Mouse (Mus musculus): ENCODE data around the gene Gm10153. TPM values are rescaled to one million over a fixed set of nuclear protein-coding genes. Genes with fewer than 3 reads are reported as not detected.
"Not testable (repeated sequence)": the region's sequence is repeated elsewhere in the genome, so short reads cannot be mapped to it uniquely, and the experiment has no call there.

The Gm10153 gene
- polyA plus RNA-seq, 1 experiment, result not detected

DNA sequence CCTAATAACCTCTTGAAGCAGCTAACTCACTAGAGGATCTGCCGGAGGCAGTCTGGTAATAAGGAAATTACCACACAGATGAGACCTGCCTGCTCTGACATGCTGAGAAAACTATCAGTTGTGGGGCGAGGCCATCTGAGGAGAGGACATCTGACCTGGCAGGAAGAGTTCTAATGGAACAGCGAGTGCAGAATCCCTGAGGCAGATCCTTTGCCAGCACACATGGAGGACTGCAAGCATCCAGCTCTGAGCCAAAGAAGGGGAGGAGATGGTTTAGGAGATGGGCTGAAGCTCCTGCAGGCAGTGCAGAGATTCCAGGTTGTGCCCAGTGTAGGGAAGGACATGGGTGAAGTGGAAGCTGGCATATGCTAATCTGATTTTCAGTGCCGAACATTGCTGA lies 38.0 kb downstream of the Gm10153 start:
- no peaks in the 10 kb centered on the region for H3K4me1 ChIP-seq (ENCODE audit: control insufficient read depth, insufficient read depth, low read length)
- no peak overlapping the region for H3K4me3 ChIP-seq (ENCODE audit: low read depth, low read length)
- H3K9me3 ChIP-seq (replicated peaks; ENCODE audit: control insufficient read depth, insufficient read depth, low read length, poor library complexity, severe bottlenecking), result no peaks in the 10 kb centered on the region
- no peak for TF ChIP-seq CTCF (IDR thresholded peaks at IDR 0.05; ENCODE audit: low read depth, low read length)
- no peak for TF ChIP-seq POLR2A (IDR thresholded peaks at IDR 0.05; ENCODE audit: insufficient read depth, low read length)
- TF ChIP-seq EP300 (IDR thresholded peaks at IDR 0.05; ENCODE audit: insufficient read depth, low read depth, low read length), result no peak
- no peaks in the 10 kb centered on the region for H3K36me3 ChIP-seq (ENCODE audit: control insufficient read depth, insufficient read depth, low read length, poor library complexity, severe bottlenecking)
- H3K27ac ChIP-seq (ENCODE audit: insufficient read depth, low read length), result no peak overlapping the region
- no peaks in the 10 kb centered on the region; the same call in 1 of the 2 replicates for H3K27me3 ChIP-seq (ENCODE audit: control insufficient read depth, insufficient read depth, low read length, poor library complexity, severe bottlenecking)
- no peak overlapping the region for H3K9ac ChIP-seq (ENCODE audit: low read depth, poor library complexity, severe bottlenecking)

- Histone ChIP-seq H3K4me3 (ENCODE audit: low read depth, low read length) (no peak overlapping the region), H3K27me3 (ENCODE audit: control insufficient read depth, insufficient read depth, low read length, poor library complexity, severe bottlenecking) (no peaks in the 10 kb centered on the region; the same call in 1 of the 2 replicates), H3K4me1 (ENCODE audit: control insufficient read depth, insufficient read depth, low read length) (no peaks in the 10 kb centered on the region), H3K27ac (ENCODE audit: insufficient read depth, low read length) (no peak overlapping the region), H3K36me3 (ENCODE audit: control insufficient read depth, insufficient read depth, low read length, poor library complexity, severe bottlenecking) (no peaks in the 10 kb centered on the region), H3K9ac (ENCODE audit: low read depth, poor library complexity, severe bottlenecking) (no peak overlapping the region), H3K9me3 (replicated peaks; ENCODE audit: control insufficient read depth, insufficient read depth, low read length, poor library complexity, severe bottlenecking) (no peaks in the 10 kb centered on the region)
- TF ChIP-seq EP300 (IDR thresholded peaks at IDR 0.05; ENCODE audit: insufficient read depth, low read depth, low read length) (no peak), CTCF (IDR thresholded peaks at IDR 0.05; ENCODE audit: low read depth, low read length) (no peak), POLR2A (IDR thresholded peaks at IDR 0.05; ENCODE audit: insufficient read depth, low read length) (no peak)
These were observed 41.6 kb downstream of the Gm10153 start for GRCm38 (mm10) chr7:142148633-142149032.

DNA sequence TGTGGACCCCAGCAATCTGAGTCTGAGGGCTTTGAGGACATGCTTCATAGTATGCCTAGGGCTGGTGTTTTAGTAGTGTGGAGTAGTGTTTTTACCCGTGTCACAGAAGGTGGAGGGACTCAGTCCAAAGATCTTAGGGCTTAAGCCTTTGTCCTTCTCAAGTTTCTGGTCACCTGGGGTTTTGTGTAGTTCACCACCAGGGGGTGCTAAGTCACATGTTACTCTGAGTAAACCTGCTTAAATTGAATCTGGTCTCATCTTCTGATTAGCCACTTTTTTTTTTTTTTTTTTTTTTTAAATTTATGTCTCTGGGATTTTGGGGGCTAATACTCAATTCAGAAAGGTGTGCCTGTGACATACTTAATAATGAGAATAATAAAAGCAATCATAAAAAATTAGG lies 44.2 kb downstream of the Gm10153 start:
- H3K4me3 ChIP-seq (ENCODE audit: low read depth, low read length), result no peak overlapping the region

GRCm38 (mm10) chr7:142145413-142145940 lies 44.7 kb downstream of the Gm10153 start:
- no peak overlapping the region for H3K9ac ChIP-seq (ENCODE audit: low read depth, poor library complexity, severe bottlenecking)
- H3K9me3 ChIP-seq (replicated peaks; ENCODE audit: control insufficient read depth, insufficient read depth, low read length, poor library complexity, severe bottlenecking), result 0 out of 2 replicates have a peak, but pooled peaks cover 5% of the 10 kb centered on the region
- no peaks in the 10 kb centered on the region for H3K4me1 ChIP-seq (ENCODE audit: control insufficient read depth, insufficient read depth, low read length)
- no peak overlapping the region for H3K4me3 ChIP-seq (ENCODE audit: low read depth, low read length)
- H3K27me3 ChIP-seq (ENCODE audit: control insufficient read depth, insufficient read depth, low read length, poor library complexity, severe bottlenecking), result no peaks in the 10 kb centered on the region; the same call in 1 of the 2 replicates
- TF ChIP-seq POLR2A (IDR thresholded peaks at IDR 0.05; ENCODE audit: insufficient read depth, low read length) (no peak), CTCF (IDR thresholded peaks at IDR 0.05; ENCODE audit: low read depth, low read length) (peak; percentile 43), EP300 (IDR thresholded peaks at IDR 0.05; ENCODE audit: insufficient read depth, low read depth, low read length) (no peak)
- no peak overlapping the region for H3K27ac ChIP-seq (ENCODE audit: insufficient read depth, low read length)
- H3K36me3 ChIP-seq (ENCODE audit: control insufficient read depth, insufficient read depth, low read length, poor library complexity, severe bottlenecking), result no peaks in the 10 kb centered on the region

More for the DNA sequence above, 44.2 kb downstream of the Gm10153 start:
- TF ChIP-seq CTCF (IDR thresholded peaks at IDR 0.05; ENCODE audit: low read depth, low read length), result no peak
- TF ChIP-seq POLR2A (IDR thresholded peaks at IDR 0.05; ENCODE audit: insufficient read depth, low read length), result no peak
- no peak for TF ChIP-seq EP300 (IDR thresholded peaks at IDR 0.05; ENCODE audit: insufficient read depth, low read depth, low read length)
- H3K27ac ChIP-seq (ENCODE audit: insufficient read depth, low read length), result no peak overlapping the region
- H3K9ac ChIP-seq (ENCODE audit: low read depth, poor library complexity, severe bottlenecking), result no peak overlapping the region
- 0 out of 2 replicates have a peak, but pooled peaks cover 5% of the 10 kb centered on the region for H3K9me3 ChIP-seq (replicated peaks; ENCODE audit: control insufficient read depth, insufficient read depth, low read length, poor library complexity, severe bottlenecking)
- H3K36me3 ChIP-seq (ENCODE audit: control insufficient read depth, insufficient read depth, low read length, poor library complexity, severe bottlenecking), result no peaks in the 10 kb centered on the region
- H3K27me3 ChIP-seq (ENCODE audit: control insufficient read depth, insufficient read depth, low read length, poor library complexity, severe bottlenecking), result no peaks in the 10 kb centered on the region; the same call in 1 of the 2 replicates
- no peaks in the 10 kb centered on the region for H3K4me1 ChIP-seq (ENCODE audit: control insufficient read depth, insufficient read depth, low read length)

- no peak within 1 kb of the TSS for H3K9ac ChIP-seq (ENCODE audit: low read depth, poor library complexity, severe bottlenecking)
- peaks cover 9% of the 10 kb centered on the region; the same call in 1 of the 2 replicates for H3K9me3 ChIP-seq (replicated peaks; ENCODE audit: control insufficient read depth, insufficient read depth, low read length, poor library complexity, severe bottlenecking)
- H3K4me1 ChIP-seq (ENCODE audit: control insufficient read depth, insufficient read depth, low read length), result no peaks in the 10 kb centered on the region
- no peak for TF ChIP-seq CTCF (IDR thresholded peaks at IDR 0.05; ENCODE audit: low read depth, low read length)
- no peak for TF ChIP-seq POLR2A (IDR thresholded peaks at IDR 0.05; ENCODE audit: insufficient read depth, low read length)
- no peak for TF ChIP-seq EP300 (IDR thresholded peaks at IDR 0.05; ENCODE audit: insufficient read depth, low read depth, low read length)
- H3K27me3 ChIP-seq (ENCODE audit: control insufficient read depth, insufficient read depth, low read length, poor library complexity, severe bottlenecking), result no peaks in the 10 kb centered on the region
- H3K4me3 ChIP-seq (ENCODE audit: low read depth, low read length), result no peak within 1 kb of the TSS
- H3K36me3 ChIP-seq (ENCODE audit: control insufficient read depth, insufficient read depth, low read length, poor library complexity, severe bottlenecking), result no peaks in the 10 kb centered on the region
- H3K27ac ChIP-seq (ENCODE audit: insufficient read depth, low read length), result no peak within 1 kb of the TSS
These were observed 45.7 kb downstream of the Gm10153 start, which contains the start of gene Gm45337 for GRCm38 (mm10) chr7:142144507-142144906. TSS of gene Gm45337 (minus strand) at chr7:142144607.

- not testable (repeated sequence) for H3K27me3 ChIP-seq (ENCODE audit: control insufficient read depth, insufficient read depth, low read length, poor library complexity, severe bottlenecking); H3K36me3 ChIP-seq (ENCODE audit: control insufficient read depth, insufficient read depth, low read length, poor library complexity, severe bottlenecking); H3K9ac ChIP-seq (ENCODE audit: low read depth, poor library complexity, severe bottlenecking); H3K4me1 ChIP-seq (ENCODE audit: control insufficient read depth, insufficient read depth, low read length); H3K27ac ChIP-seq (ENCODE audit: insufficient read depth, low read length); H3K9me3 ChIP-seq (replicated peaks; ENCODE audit: control insufficient read depth, insufficient read depth, low read length, poor library complexity, severe bottlenecking); H3K4me3 ChIP-seq (ENCODE audit: low read depth, low read length)
These were observed 46.6 kb downstream of the Gm10153 start for GRCm38 (mm10) chr7:142143506-142144010.
